Mouse (Mus musculus) mouse trophoblast stem cell (cell line): ENCODE measurements around the gene Nrm.

ENCODE experiments used
- in situ Hi-C, 2 experiments: fragments of 300-500 bp; cut with MseI, MboI; formaldehyde crosslinking; loops; 2 replicates in 1 of 2; 3 replicates in 1 of 2; pipeline ENCODE4 v1.15.1; 2025

The Nrm gene

GRCm38 (mm10) chr17:35861198-35861857 lies at the start of gene Nrm:
TSS of gene Nrm (plus strand) at chr17:35861318.
- in situ Hi-C loops, result no loop called here

GRCm38 (mm10) chr17:35812307-35812706 lies 48.8 kb upstream of the Nrm start:
- in situ Hi-C loops, result no loop called here

DNA sequence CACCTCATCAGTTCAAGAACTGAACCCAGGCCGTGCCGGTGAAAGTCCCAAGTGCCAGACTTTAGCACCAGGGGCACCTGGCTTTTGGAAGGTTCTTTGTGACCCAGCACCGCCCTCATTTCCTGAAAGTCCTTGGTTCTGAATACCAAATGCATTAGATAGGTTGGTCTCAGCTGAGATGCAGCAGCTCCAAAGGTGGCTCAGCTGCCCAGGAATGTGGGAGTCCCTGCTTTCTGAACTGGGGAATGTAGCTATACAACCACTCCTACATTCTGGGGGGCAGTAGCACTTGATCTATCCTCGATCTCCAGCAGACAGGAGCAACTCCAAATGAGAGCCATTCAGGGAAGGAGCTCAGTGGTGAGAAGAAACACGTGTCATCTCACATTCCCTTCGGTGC lies 48.4 kb upstream of the Nrm start:
- in situ Hi-C loops, result no loop called here

- in situ Hi-C loops, result no loop called here
Measured at GRCm38 (mm10) chr17:35813245-35813647, 47.9 kb upstream of the Nrm start.

GRCm38 (mm10) chr17:35813653-35814052 lies 47.5 kb upstream of the Nrm start:
- in situ Hi-C loops, result no loop called here

- in situ Hi-C loops, result no loop called here
Measured at GRCm38 (mm10) chr17:35814678-35815077, 46.4 kb upstream of the Nrm start.

DNA sequence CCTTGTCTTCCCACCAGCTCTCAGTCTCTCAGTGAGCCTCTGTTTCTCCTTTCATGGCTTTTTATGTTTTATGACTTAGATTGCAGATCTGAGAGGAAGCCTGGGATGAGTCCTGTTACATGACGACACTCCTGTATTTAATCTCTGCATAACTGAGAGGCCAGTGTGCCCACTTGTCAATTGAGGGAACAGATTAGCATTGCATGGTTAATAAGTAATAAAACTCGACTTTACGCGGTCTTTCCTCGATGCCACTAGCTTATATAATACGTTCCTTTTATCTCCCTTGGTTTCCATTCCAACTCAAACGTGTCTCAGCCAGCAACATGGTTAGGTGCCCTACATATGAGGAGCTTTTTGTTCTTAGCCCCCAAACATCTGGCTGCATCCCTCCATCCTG lies 45.3 kb upstream of the Nrm start:
- in situ Hi-C loops, result no loop called here

- in situ Hi-C loops, result no loop called here
Measured at GRCm38 (mm10) chr17:35816686-35817085, 44.4 kb upstream of the Nrm start.

GRCm38 (mm10) chr17:35817226-35817625 lies 43.9 kb upstream of the Nrm start:
- in situ Hi-C loops, result no loop called here

- in situ Hi-C loops, result no loop called here
Measured at GRCm38 (mm10) chr17:35820111-35820510, 41.0 kb upstream of the Nrm start.

DNA sequence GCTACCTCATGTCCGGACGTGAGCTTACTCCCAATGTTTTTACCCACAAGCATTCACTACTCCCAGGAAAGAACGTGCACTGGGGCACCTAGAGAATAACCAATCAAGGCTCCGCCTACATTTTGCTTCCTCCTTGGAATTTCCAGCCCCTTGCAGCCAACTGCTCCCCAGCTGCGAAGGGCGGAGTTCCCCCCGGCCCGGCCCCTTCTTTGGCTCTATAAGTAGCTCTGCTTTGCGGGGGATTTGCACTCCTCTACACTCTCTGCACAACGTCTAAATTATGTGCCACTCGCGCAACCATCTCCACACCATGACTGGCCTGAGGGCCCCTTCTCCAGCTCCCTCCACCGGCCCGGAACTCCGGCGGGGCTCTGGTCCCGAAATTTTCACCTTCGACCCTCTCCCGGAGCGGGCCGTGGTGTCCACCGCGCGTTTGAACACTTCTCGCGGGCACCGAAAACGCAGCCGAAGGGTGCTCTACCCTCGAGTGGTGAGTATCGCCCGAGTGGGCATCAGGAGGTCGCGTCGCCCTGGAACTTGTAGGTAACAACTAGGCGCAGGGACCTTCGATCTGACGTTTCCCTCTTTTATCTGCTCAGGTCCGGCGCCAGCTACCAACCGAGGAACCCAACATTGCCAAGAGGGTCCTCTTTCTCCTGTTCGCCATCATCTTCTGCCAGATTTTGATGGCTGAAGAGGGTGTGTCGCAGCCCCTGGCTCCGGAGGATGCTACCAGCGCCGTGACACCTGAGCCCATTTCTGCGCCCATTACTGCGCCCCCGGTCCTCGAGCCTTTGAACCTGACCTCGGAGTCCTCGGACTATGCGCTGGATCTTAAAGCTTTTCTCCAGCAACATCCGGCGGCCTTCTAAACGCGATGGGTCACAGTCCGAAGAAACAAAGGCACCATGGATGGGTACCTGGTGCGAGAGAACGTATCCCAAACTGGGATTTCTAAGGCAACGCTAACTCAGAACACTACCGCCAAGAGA lies 39.4 kb upstream of the Nrm start, which contains the start of gene Ier3:
Ier3 (plus strand) TSS at position 246 of the 992 bp plus-strand sequence.
- in situ Hi-C loops, result no loop called here

GRCm38 (mm10) chr17:35822564-35822963 lies 38.6 kb upstream of the Nrm start:
- in situ Hi-C loops, result no loop called here

GRCm38 (mm10) chr17:35822964-35823937 lies 37.9 kb upstream of the Nrm start, which contains the start of gene Flot1:
TSS of gene Flot1 (plus strand) at chr17:35823230.
- in situ Hi-C loops, result no loop called here

DNA sequence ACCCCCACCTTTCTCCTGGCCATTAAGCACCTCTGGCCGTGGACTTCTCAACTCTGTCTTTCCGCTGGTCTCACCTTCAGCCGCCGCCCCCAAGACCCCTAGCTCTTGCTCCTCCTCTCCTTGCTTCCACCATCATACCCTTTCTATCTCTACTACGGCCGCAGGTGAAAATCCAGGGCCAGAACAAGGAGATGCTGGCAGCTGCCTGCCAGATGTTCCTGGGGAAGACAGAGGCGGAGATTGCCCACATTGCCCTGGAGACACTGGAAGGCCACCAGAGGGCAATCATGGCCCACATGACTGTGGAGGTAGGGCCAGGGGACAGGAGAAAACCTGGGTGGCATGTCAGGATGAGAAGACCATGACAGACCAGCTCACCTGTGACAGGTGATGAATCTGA lies 36.7 kb upstream of the Nrm start:
- in situ Hi-C loops, result no loop called here

DNA sequence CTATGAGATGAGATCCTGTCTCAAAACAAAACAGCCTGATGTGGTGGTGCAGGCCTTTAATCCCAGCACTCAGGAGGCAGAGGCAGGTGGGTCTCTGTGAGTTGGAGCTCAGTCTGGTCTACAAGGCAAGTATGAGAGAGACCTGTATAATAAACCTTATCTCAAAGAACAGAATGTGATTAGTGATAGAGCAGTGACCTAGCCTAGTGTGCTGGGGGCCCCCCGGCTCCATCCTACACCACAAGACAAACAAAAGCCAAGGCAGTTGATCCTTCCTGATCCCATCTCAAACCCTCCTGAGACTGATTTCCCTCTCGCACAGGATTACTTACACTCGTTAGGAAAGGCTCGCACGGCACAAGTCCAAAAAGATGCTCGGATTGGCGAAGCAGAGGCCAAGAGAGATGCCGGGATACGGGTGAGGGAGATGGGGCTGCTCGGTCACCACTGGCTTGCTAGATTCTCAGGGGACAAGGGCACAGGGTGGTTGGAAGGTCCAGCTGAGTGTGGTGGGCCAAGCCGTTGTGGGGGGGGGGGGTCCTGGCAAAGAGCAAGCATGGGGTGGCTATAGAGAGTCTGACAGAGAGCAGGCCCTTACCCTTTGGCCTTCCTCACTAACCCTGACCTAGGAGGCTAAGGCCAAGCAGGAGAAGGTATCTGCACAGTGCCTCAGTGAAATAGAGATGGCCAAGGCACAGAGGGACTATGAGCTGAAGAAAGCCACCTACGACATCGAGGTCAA lies 35.8 kb upstream of the Nrm start:
- in situ Hi-C loops, result no loop called here

DNA sequence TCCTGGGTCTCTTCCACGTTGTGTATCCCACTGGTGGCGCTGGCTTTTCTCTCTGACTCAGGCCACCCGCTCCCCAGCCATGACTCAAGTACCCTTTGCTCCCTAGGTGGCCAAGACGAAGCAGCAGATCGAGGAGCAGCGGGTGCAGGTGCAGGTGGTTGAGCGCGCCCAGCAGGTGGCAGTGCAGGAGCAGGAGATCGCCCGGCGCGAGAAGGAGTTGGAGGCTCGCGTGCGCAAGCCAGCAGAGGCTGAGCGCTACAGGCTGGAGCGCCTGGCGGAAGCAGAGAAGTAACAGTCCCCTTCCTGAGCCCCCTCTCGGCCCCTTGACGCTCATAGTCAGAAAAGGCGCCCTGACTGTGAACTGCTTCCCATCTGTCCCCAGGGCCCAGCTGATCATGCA lies 31.4 kb upstream of the Nrm start:
- in situ Hi-C loops, result loop anchor here (5.0 kb wide), 2 partner anchors 43 to 48 kb away; partner anchors contain the start of gene Dhx16 (in 1 of the 2)

DNA sequence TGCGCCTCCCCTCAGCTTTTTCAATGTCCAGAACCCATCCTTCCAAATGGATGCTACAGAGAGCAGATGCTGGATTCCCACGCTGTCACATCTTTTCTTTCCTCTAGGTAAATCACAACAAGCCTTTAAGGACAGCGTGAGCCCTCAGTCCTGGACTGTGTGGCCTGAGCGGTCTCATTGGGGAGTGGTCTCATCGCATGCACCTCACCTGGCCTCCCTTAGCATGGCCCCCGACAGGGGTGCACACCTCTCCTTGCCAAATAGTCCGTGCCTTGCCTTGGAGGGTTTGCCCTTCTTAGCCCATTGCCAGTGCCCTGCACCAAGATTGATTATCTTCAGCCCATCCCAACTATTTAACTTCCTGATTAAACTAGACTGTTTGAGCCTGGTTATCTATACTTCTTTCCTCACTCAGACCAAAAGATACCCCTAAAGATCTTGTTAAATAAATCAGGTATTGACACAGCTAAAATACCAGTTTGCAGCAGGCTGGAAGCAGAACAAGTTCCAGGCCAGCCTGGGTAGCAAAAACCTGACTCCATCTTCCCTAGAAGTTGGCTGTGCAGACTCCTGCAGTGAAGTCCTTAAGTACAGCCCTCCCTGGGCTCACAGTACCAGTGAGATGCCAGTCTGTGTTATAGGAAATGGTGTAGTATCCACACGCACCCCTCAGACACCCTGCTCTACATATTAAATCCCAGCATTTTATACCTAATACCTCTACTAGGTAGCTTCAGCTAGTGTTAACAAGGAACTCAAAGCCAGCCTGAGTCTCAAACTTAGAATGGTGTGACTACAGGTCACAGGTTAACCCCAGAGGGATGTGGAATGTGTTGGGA lies 28.5 kb upstream of the Nrm start:
- in situ Hi-C loops, result loop anchor here (5.0 kb wide), 2 partner anchors 40 to 45 kb away; partner anchors contain the start of gene Dhx16 (in 1 of the 2)

GRCm38 (mm10) chr17:35833239-35833751 lies 27.8 kb upstream of the Nrm start:
- in situ Hi-C loops, result loop anchor here (5.0 kb wide), 2 partner anchors 39 to 44 kb away; partner anchors contain the start of gene Dhx16 (in 1 of the 2)

DNA sequence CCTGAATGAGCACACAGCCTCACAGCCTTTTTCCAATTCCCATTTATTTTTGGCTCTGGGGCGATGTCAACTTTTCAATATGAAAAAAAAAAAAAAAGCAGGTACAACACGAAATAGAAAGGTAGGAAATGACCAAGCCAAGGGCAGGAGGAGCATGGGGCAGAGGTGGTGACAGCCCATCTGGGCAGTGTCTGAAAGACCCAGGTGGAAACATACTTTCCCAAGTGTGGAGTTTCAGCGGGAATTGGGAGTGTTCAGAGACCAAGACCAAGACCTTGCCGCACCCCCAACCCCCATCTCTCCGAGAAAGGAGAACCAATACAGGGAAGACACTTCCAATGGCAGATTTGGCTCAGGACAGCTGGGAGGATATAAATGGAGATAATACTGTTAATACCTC lies 27.2 kb upstream of the Nrm start:
- in situ Hi-C loops, result loop anchor here (5.0 kb wide), 2 partner anchors 38 to 43 kb away; partner anchors contain the start of gene Dhx16 (in 1 of the 2)
